Mouse (Mus musculus): ENCODE data around the gene Mrtfa.

DNA sequence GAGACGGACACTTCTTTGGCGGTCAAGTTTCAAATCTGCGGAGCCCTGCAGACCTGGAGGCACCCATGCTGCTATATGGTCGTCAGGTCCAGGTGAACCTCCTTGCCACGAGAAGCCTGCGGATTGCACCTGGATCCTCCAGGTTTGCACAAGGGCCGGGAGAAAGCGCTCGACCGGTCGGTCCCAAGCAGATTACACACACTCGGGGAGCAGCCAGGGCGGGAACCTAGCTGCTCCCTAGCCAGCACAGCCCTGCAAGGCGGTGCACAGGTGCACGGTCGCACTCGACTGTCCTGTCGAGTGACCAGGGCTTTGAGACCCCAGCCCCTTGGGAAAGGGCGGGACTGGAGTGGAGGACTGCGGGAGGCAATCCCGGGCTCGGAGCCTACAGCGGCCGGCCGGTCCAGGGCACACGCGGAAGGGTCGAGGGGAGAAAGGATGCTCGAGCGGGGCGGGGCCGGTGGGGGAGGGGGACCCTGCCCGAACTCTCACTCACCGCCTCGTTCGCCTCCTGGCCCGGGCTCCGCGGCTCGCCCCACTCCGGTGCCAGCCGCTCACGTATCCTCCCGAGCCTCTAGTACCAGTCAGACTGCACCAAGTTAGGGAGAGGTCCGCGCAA is 437 bp downstream of the Mrtfa start:
- TF ChIP-seq CTCF (IDR thresholded peaks at IDR 0.05; ENCODE audit: low read depth) (no peak), EP300 (IDR thresholded peaks at IDR 0.05; ENCODE audit: low read depth) (no peak)
